Mouse (Mus musculus) A20 (cell line): ENCODE data around the gene Madd.
A peak's percentile ranks its signal among the peaks of the same experiment; 100 is the strongest.
"Not testable (repeated sequence)": the region's sequence is repeated elsewhere in the genome, so short reads cannot be mapped to it uniquely, and the experiment has no call there.

Experiments used
- DNase-seq: peaks from one replicate; pipeline ENCODE4 v3.0.0-alpha.2; 2011; ENCODE audit warnings: low read depth, low spot score

Madd gene

DNA sequence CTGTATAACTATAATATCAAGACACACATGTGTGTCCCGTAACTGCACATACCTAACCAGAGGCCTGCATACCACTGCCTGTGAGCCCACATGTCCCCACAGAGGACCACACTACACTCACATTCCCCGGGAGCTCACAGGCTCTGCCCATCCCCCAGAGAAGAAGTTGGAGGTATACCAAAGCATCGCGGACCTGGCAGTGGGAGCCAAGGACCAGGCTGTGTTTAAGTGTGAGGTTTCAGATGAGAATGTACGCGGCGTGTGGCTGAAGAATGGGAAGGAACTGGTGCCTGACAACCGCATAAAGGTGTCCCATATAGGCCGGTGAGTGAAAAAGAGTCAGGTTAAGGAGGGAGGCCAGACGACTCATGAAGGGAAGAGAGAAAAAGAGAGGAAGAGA is 58.5 kb downstream of the Madd start:
- no peak for DNase-seq

DNA sequence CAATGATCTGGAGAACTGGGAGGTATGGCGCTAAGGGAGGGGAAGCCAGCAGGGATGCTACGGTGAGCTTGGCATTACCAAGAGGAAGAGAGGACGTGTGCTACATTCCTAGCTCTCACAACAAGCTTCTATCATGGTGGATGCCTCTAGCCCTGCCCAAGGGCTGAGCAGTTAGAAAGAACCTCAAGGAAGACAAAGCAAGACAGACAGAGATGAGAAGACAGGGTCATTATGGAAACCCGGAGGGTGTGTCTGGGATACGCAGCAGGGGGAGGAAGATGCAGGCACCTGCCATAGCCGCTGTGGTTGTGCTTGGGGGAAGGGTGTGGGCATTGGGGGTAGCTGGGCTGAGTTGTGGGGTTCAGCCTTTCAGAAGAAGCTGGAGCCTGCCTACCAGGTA is 60.1 kb downstream of the Madd start:
- no peak for DNase-seq

DNA sequence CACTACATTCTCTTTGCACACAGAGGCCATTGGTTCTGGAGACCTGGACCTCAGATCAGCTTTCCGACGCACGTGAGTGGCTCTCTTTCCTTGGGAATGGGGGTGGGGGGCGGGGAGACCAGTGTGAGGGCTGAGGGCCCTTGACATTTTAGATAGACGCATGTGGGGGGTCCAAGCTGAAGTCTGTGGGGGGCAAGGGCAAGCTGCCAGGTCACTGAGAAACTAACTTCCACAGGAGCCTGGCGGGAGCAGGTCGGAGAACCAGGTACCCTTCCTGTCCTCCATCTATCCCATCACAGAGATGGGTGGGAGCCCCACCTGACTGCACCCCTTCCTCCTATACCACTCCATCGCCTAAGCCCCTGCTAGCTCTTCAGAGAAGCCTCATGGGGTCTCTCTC is 62.1 kb downstream of the Madd start:
- no peak for DNase-seq

DNA sequence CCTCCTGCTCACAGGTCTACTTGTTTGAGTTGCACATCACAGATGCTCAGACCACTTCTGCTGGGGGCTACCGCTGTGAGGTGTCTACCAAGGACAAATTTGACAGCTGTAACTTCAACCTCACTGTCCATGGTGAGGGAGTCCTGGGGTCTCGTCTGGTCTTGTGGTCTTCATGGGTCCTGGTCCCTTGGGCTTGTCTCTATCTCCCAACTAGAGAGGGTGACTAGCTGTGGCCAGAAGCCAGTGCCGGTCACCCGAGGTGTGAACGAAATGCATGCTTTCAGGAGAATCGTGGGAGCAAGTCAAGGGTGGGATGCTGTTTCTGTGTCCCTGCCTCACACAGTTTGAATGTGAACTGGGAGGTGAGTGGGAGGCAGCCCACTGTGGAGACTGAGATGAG is 62.6 kb downstream of the Madd start:
- no peak for DNase-seq

DNA sequence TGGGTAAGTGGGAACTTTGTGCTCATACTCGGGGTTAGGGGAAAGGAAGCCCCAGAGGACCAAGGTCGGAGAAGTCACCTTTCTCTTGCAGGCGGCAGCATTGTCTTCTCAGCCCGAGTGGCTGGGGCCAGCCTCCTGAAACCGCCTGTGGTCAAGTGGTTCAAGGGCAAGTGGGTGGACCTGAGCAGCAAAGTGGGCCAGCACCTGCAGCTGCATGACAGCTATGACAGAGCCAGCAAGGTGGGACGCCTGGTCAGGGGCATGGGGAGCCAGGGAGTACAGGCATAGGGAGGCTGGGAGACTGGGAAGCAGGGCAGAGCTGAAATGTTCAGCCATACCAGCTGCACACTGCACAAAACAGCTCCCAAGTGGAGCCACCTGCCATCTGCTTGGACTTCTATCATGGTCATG is 63.4 kb downstream of the Madd start:
- DNase-seq = no peak

DNA sequence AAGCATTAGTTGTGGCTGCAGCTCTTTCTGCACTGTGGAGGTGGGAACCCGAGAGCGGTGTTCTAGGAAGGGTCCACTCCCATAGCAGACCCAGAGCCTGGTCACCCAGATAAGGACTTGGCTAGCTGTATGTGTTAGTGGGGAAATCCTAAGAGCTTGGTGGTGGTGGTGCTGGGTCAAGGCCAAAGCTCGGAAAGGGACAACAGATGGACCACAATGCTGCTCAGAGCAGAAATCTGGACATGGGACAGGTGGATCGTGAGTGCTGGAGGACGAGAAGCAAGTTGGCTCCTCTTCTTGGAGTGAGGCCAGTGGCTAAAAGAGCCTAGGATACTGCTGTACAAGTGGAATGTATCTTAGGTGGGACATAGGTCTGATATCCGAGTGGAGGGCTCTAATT is 64.1 kb downstream of the Madd start:
- DNase-seq = no peak

DNA sequence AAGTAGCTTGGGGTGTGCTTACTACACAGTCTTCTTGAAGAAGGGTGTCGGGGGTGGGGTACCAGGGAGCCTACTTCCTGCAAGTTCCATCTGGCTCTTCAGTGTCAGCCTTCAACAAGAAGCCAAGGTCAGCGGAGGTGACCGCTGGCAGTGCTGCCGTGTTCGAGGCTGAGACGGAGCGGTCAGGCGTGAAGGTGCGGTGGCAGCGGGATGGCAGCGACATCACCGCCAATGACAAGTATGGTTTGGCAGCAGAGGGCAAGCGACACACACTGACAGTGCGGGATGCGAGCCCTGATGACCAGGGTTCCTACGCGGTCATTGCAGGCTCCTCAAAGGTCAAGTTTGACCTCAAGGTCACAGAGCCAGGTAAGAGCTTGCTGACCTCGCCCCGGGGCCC is 64.6 kb downstream of the Madd start:
- DNase-seq = no peak

DNA sequence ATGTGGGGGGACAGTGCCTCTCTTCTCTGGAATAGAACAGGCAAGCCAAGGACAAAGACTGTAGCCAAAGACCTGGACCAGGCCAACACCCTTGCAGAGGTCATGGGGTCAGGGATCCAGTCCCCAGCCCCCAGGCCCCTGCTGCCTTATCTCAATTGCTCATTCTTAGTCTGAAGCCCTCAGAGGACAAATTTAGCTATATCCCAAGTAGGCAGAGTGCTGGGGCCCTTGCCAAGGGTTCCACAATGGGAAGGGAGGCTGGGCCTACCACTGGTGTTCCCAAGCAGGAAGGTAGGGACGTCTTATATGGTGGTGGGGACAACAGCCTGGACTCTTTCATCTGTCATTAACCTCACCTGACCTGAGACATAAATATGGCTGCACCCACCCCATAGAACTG is 65.0 kb downstream of the Madd start:
- DNase-seq = no peak

DNA sequence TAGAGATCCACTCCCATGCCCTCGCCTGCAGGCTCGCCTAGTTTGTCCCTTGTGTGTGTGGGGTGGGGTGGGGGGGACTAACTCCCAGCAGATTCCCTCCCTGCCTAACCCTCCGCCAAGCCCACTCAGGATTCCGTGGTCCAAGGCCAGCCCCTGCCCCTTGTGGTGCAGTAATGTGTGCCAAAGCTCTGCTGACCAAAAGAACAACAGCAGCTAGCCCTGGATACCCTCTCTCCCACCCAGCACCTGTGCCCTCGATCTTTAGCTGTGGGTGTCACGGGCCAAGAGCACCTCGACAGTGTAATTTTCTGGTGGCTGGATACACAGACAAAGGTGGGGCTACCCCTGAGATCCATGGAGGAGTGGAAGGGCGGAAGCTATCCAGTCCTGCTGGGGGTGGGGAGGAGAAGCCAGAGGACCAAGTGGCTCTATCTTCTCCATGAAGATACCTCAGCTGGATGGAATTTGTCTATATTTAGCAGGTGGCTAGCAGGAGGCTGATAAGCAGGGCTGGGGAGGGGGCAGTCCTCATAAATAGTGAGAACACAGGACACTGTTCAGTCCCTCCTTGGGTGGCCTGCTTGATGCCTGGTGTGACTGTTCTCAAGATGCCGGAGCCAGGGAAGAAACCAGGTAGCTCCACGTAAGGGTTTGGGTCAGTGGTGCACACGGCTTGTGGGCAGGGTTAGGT is 65.9 kb downstream of the Madd start, which contains the start of gene Mybpc3:
Gene Mybpc3 (plus strand): TSS at position 560 of the 691 bp plus-strand sequence.
- no peak for DNase-seq

DNA sequence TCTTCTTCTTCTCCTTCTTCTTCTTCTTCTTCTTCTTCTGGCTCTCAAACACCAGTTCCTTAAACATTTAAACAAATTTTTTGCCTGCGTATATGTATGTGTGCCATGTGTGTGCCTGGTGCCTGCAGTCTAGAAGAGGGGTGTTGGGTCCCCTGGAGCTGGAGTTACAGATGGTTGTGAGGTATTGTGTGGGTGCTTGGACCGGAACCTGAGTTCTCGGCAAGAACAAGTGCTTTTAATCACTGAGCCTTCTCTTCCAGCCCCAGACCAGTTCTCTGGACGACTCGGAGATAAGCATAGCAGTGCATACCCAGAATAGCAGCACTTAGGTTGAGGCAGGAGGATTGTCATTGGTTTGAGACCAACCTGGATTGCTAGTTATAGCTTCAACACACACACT is 66.8 kb downstream of the Madd start:
- DNase-seq = no peak

DNA sequence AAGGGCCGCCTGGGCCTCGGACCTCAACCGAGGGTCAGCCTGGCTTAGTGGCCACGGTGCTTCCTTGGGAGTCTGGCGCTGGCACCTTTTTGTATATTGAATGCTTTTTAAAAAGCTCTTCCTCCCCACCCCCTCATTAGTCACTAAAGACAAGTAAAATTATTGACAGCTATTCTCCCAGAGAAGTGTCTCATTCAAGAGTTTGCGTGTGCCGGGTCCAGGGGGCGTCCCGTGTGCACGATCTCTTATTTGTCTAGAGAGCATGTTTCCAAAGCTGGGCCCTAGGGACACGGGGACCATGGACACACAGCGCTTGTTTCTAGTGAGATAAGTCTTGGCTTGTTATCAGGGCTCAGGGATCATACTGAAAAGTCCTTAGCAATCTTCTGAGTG is 68.1 kb downstream of the Madd start:
- DNase-seq = no peak

DNA sequence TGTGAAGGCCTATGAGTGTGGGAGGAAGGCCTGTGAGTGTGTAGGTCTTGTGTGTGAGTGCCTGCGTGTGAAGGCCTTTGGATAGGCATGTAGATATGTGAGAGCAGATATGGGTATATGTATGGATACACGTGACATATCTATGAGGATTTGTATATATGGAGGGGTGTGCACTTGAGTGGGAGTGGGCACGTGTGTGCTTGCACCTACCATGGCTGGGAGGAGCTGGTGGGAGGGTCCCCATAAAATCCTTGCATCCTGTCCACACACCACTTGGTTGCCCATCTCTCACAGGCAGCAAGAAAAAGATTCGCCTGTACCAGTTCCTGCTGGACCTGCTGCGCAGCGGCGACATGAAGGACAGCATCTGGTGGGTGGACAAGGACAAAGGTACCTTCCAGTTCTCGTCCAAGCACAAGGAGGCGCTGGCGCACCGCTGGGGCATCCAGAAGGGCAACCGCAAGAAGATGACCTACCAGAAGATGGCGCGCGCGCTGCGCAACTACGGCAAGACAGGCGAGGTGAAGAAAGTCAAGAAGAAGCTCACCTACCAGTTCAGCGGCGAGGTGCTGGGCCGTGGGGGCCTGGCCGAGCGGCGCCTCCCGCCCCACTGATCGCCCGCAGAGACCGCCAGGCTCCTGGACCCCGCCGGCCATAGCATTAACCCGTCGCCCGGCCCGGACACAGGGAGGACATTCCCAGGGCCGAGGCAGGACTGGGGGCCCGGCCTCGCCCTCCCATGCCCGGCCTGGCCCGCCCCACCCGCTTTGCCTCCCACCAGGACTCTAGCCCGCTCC is 68.7 kb downstream of the Madd start:
- peak; percentile 62 for DNase-seq

DNA sequence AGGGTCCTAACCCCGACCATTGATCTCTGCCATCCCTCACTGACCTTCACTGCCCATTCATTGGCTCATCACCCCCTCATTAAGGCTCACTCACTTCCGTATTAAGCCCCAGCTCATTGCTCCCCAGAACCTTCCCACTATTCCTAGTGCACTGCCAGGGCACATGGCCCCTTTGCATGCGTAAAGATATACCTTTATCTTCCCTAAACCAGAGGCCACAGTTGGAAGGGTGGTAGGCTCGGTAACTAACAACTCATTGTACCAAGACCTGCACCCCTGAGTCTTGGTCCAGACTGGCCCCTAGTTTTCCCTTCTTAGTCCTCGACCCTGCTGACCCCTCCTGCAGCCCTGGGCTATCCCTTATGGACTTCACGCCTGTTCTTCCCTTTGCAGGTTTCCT is 69.8 kb downstream of the Madd start:
- no peak for DNase-seq

DNA sequence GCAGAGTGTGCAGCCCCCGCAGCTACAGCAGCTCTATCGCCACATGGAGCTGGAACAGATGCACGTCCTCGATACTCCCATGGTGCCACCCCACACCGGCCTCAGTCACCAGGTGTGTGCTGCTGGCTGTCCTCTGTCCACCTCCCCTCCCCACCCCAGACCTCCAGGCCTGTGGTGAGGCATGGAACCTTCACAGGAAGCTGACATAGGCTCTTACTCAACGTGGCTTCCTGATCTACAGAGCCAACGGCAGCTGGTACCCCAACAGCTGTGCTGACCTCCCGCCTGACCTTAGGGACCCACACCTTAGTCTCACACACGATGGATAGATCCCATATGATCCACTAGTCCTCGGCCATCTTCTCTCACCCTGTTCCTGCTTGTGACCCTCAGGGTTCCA is 70.3 kb downstream of the Madd start:
- no peak for DNase-seq

DNA sequence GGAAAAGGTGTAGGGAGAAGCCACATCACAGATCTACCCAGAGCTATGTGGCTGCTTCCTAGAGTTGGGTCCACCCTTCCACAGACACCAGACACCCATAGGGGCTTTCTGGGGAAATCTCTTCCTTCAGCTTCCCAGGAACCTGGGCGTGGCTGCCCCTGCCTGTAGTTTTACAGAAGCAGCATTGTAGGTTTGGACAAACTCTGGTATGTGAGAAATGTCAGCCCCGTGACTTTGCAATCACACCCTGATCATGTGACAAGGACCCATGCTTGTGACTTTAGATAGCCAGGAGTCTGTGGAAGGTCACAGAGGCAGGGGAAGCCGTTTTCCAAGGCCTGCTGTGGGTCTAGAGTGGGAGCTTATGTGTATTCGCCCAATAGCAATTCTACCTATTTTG is 71.1 kb downstream of the Madd start:
- no peak for DNase-seq

DNA sequence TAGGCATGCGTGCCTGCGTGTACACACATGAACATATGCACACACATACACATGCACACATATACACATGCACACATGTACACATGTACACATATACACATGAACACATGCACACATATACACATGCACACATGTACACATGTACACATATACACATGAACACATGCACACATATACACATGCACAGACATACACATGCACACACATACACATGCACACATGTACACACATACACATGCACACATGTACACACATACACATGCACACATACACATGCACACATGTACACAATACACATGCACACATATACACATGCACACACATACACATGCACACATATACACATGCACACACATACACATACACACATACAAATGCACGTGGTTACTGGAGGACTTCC is 71.8 kb downstream of the Madd start:
- not testable (repeated sequence) for DNase-seq

DNA sequence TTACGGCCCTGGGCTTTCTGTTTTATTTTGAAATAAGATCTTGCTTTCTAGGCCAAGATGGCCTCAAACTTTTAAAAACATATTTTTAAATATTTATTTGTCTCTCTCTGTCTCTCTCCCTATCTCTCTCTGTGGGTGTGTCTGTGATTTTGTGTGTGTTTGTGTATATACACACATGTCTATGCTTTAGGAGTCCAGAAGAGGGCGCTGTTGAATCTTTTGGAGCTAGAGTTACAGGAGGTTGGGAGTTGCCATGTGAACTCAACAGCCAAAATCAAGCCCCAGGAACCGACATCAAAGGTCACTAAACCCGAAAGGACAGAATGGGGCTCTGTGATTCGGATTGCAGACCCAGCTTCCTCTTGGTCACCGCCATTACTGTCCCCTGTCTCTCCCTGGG is 73.2 kb downstream of the Madd start:
- DNase-seq = peak; percentile 32

DNA sequence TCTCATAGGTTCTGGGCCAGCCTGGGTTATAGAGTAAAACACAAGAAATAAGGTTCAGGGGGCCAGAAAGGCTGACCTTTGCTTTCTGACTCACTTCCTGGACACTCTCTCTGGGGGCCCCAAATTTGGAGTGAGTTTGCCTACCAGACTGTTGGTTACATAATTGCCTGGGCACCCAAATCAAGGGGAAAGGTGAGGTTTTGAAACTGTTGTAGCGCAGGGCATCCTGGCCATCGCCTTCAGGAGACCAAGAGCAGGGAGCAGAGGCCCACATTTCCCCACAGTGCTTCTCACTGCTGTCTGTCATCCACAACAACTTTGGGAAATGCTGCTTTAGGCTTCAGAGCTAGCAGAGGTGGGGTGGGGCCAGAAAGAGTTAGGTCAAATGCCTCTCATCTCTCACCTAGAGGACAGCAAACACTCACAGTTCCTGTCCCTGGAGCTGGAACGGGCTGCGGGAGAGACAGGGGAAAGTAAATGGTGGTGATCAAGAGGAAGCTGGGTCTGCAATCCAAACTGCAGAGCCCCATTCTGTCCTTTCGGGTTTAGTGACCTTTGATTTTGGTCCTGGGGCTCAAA is 73.7 kb downstream of the Madd start:
- no peak for DNase-seq

DNA sequence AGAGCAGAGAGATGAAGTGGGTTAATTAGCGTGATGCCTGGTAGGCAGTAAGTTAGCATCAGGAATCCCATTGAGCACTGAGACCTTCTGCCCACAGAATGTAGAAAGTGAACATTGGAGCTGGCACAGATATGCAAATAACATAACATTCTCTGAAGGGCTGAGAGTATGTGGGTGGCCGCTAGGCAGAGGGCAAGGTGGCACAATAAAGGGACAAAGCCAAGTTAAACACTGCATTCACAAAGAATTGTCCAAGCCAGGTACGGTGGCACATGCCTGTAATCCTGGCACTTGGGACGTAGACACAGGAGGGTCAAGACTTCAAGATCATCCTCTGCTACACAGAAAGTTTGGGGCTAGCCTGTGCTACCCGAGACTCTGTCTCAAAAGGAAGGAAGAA is 74.4 kb downstream of the Madd start:
- no peak for DNase-seq

DNA sequence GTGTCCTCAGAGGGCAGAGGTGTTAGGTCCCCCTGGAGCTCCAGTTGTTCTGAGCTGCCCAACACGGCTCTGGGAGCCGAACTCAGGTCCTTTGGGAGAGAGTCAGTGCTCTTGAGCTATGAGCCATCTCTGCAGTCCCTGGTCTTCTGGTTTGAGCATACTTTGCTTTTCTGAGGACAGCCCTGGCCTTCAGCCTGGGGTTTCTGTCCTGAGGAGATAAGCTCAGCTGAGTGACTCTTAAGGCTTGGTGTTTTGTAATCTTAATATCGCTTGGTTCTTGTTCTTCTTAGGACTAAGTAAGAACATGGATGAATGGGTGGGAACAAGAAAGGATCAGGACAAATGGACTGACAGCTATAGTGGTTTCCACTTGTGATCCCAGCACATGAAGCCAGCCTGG is 75.5 kb downstream of the Madd start:
- no peak for DNase-seq

DNA sequence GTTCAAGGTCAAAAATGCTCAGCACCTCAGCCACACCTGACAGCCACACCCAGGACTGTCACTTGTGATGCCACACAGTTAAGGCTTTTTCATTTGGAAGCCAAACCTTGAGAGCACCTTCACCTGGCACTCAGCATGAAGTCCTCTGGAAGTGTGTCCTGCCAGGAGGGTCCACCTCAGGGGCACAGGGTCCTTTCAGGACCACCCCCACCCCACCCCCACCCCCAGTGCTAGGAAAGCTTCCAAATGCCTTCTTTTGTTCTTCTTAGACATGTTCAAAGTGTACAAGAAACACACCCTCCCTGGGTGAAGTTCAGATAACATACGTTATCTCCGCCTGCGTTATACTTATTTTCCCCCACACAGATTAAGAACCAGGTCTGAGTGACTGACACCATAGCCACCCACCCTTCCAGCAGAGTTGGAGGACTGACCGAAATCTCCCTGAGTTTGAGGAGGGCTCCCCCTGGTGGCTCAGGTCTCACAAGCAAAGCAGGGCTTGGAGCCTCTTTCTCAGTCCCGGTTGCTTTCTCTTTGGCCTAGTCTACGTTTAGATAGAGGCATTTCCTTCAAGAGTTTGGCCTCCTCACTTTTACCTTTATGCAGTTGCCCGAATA is 82.4 kb downstream of the Madd start:
- peak; percentile 85 for DNase-seq

DNA sequence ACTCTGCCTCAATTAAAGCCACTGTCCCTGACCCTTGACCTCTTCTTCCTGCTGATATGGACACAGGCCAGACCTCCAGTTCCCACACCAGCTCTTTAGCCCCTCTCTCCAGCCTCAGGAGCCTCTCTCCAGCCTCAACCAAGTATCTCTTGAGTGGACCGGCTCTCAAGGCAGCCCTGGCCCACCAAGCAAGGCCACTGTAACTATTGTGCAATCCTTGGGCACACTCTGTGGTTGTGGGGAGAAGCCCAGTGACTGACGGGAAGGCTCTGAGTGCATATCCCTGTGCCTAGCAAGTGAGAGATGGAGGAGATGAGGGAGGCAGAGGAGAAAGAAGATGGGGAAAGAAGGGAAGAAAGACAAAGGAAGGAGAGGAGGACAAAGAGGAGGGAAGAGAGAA is 85.5 kb downstream of the Madd start:
- no peak for DNase-seq

DNA sequence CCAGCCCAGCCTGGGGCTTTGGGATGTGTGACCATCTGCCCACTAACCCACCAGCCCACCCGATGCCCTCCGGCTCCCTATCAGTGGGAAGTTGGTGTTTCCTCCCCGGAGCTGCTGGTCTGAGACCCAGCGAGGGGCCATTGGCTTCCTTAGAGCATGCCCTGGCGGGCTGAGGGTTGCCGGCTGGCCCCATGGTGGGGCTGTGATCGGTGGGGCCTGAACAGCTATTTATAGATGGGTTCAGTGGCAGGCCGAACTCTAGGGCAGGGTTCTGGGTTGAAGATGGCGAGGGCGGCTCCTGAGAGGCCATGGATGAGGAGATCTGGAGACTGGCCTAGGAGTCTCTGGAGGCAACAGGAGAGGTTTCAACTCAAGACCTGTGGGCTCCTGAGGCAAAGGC is 86.6 kb downstream of the Madd start:
- DNase-seq = no peak
